Mouse (Mus musculus): ENCODE data around the gene Shc4.
A peak's percentile ranks its signal among the peaks of the same experiment; 100 is the strongest.

The Shc4 gene

DNA sequence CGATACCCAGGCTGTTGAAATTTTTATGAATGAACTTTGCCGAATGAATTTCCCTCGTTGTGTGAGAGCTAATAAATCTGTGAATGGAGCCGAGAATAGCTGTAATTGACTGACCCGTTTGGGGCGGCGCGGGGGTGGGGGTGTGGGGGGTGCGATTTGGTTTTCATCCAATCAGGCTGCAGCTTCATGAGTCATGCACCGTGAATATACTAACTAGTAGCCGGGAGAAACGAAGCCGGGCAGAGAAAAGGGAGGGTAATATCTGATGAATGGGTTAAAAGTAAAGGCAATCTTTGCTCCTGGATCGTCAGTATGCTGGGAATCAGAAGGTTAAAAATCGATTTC, at the start of gene Shc4:
Gene Shc4 (minus strand): TSS at position 63 of the 345 bp plus-strand sequence.
- no peak for DNase-seq (ENCODE audit: low read depth, low spot score)

DNA sequence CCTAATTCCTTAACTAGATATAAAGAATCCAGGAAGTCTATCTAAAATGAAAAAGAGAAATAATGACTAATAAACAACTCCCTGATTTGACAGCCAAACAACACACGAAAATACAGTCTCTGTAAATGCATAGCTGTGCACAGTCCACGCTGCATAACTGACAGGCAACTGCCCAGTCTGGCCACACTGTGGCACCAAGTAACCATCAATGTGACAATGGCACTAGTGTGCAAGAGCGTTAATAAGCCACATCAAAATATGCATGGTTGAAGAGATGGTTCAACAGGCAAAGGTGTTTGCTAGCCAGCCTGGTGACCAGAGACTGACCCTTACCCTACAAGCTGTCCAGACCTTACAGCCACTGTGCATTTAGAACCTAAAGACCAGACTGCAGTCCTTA, 41.1 kb upstream of the Shc4 start:
- no peak for DNase-seq (ENCODE audit: low read depth, low spot score)

DNA sequence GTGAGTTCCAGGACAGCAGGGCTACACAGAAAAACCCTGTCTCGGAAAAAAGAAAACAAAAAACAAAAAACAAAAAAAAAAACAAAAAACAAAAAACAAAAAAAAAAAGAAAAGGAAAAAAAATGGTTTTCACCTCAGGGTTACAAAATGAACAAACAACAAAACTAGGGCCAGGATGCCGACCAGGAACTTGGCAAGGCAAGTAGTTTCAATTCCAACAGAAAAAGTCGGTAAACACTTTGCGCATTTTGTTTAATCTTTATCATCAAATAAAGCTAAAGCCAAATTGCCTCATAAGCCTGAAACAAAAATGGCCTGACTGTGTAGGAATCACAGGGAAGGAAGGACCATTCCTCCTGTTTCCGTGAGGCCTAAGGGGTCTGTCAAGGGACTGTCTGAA, 40.6 kb upstream of the Shc4 start:
- no peak for DNase-seq (ENCODE audit: low read depth, low spot score)

DNA sequence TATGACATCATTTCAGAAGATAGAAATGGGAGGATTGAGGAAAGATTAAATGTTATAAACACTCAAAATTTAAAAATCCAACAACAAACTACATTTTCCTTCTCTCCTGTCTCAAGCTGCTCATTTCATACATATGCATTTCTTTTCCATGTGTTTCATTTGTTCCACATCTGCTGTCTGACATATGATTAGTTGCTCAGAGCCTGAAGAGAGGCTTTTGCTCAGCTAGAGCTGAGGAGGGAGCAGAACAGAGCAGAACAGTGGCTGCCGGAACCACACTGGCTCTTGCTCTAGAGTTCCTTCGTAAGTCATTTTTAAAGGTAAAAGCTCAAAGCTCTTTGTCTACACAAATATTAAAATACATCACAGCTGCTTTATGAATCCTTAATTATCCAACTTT, 25.4 kb upstream of the Shc4 start:
- DNase-seq (ENCODE audit: low read depth, low spot score), result no peak

DNA sequence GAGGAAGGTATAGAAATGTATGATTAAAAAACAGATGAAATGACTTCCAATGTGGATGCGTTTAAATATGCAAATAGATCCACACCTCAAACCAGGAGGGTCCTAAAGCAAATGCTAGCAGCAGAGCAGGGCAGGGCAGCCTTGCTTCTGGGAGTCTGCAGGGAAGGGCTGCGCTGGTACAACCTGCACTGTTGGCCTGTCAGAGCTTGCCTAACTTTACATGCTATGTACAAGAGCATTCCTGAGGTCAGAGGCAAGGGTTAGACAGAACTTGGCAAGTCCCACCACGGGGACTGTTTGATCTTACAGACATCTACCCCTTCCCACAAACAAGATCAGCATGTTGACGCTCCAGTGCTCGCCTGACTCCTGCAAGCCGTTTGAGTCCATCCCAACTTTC, 15.4 kb upstream of the Shc4 start:
- DNase-seq (ENCODE audit: low read depth, low spot score), result no peak

DNA sequence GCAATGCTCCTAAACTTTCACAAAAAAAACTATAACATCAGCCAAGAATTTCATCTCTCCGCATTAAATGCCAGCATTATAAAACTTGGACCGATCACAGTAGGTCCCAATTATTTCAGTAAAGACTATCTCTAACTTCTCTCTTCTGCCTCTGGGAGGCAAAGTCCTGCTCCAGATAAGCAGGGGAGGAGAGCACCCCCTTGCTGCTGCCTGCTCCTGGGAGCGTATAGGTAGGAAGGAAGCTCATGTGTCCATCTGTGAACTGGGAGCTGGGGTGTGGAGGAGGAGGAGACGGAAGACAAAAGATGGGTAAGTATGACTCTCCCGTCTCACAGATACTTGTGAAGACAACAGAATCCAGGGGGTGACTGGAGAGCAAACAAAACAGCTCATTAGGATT, 14.8 kb upstream of the Shc4 start:
- DNase-seq (ENCODE audit: low read depth, low spot score), result no peak

DNA sequence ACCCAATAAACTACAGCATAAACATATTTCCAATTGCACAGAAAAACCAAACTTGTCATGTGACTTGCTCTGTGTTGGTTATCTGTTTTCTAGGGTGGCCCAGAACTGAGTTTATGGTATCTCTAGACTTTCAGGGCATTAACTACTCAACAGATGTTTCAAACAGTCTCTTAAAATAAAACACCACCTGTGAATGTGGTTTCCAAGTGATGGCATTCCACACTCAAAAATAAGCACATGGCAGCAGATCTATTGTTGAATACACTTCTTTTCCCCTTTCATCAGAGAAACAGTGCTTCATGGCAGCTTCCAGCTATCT, 12.0 kb upstream of the Shc4 start:
- DNase-seq (ENCODE audit: low read depth, low spot score), result no peak

DNA sequence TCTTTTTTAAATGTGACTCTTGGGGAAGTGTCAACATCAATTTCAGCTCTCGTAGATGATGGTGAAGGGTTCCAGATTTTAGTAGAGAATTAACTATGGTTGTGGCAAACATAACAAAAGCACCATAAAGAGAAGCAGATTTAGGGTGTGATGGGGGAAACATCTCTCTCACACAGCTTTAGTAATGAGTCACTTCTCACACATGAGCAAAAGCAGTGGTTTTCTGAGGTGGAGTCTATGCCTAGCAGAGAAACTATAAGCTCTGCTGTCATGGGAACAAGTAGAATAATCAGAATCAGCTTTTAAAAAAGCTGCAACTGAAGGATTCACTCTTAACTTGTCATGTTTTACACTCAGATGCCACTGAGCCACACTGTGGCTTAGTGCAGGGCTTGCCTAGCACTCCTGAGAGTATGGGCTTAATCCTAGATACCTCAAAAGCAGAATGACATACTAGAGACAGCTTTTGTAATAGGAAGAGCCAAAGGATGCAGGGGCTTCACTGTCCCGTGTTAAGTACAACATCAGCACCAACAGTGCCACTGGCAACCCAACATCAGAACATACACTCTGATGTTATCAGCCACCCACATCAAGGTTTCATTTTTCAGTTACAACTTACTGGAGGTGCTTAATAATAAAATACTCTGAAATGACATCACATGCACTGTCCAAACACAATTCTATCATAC, 11.5 kb upstream of the Shc4 start:
- no peak for DNase-seq (ENCODE audit: low read depth, low spot score)

DNA sequence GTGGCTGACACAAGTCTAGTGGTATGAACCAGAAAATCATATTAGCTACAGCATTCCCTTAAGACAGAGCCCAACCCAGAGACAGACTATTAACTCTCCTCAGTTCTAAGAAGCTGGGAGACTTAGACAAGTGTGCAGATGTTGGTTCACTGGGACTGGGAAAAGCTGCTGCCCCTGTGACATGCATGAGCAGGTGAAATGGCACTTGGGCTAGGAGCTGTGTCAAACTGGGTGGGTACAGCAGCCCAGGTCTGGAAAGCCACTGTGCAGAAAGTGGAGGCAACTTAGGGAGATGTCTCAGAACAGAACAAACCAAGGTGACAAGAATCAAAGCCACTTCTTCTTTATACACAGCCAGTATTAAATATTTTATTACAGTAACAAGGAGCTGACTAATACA, 10.8 kb upstream of the Shc4 start:
- no peak for DNase-seq (ENCODE audit: low read depth, low spot score)

DNA sequence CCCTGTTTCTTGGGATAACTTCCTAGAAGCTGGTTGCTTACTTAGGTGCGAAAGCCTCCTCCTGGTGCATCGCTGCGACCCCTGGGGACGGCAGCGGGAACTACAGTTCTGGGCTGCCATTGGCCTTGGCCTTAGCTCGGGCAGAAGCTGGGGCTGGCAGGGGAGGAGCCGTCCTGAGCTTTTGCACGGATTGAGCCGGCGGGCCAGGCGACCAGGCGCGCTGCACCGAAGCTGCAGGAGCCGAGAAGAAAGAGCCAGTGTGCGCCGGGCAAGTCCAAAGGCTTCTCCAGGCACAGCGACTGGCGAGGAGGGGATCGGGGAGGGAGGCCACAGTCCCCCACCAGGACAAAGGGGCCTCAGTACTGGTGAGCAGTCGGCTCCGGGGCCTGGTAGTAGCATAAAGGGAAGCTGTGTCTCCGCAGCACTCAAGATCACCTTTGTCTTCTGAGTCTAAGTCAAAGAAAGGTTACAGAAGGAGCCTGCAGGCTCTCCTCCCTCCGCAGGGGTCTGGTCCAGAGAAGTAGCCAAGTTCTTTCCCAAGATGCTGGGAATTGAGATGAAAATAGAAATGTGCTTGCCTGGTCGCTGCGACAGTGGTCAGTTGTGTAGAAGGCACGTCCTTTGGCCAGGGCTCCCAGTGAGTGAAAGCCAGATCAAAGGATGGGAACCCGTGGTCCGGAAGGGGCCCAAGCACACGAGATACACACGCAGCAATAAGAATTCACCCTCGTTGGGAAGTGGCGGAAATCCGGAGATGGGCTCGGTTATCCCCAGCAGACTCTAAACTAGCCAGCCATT, 8.0 kb upstream of the Shc4 start:
- DNase-seq (ENCODE audit: low read depth, low spot score), result peak; percentile 87

DNA sequence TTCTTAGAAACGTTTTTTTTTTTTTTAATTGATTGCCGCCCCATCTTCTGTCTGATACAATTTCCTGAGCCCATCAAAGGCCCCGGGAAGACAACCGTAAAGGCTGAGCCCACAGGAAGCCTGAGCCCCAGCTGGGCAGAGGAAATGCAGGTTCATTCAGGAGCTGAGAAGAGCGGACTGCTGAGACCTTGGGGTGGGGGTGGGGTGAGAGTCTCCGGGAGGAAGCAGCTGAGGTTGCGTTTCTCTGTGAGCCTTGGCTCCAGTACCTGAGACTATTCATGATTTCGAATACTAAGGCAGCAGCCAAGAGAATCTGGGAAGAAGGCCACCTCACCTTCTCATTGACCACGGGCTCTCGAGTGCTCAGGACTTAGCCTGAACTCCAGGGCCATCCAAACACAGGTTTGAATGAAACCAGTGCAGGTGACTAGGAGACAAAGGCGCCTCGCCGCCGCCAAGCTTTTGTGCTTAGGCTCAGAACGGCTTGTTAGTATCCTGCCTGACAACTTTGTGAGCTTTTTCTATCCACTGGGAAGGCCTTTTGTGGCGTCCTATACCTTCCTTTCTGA, 682 bp upstream of the Shc4 start:
- DNase-seq (ENCODE audit: low read depth, low spot score), result no peak

DNA sequence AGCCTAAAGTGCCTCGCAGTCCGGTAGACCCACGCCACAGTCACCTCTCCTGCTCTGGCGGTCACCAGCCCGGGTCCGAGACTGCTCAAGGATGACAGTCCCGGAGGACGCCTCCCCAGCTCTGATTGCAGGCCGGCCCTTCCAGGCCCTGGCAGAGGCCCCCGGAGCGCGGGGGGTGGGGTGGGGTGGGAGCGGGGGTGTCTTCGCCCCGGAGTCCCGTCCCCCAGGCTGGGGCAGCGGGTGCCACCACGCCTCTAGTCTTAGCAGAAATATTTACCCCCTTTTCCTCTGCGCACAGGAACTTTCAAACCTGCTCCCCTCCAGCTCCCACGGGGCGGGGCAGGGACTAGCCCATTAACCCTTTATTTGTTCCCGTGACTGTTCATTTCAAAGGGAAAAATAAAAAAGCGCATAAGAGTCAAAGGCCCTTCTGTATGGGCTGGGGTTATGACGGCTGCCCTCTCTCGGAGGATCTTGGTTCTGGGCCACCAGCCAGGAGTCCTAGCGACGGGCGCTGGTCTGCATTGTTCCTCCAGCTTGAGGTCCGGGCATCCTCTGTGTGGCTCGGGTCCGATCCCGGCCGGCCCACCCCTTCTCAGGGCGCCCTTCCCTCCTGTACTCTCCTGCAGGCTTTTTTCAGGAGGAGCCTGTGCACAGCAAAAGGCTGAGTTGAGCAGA, 401 bp downstream of the Shc4 start:
- no peak for DNase-seq (ENCODE audit: low read depth, low spot score)

DNA sequence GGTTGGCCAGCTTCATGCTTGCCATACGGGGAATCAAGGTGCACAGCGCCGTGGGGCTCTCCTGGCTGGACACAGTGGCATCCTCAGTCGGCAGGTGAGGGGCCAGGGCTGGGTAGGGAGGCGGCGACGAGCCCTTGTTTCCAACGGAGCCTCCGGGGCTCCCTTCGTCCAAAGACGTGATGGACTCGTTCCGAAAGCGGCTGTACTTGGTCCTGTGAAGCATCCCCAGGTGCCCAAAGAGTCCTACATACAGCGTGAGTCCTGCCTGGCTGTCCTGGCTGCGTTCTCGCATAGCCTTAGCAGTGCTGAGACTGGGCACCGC, 901 bp downstream of the Shc4 start:
- DNase-seq (ENCODE audit: low read depth, low spot score), result no peak

DNA sequence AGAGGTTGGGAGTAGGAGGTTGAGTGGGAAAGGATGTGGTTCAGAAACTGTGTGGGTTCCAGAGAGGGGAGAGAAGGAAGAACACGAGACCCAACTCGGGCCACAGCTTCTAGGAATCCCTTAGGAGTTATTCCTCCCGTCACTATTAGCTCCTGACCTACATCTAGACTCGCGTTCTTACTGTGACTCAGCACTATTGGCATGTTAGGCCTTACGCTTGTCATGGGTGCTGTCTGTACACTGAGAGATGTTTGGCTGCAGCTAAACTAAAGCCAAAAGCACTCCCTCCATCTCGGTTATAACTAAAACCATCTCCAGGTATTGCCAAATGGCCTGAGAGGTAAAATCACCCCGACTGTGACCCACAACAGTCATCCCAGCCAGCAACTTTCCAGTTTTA, 7.3 kb downstream of the Shc4 start:
- DNase-seq (ENCODE audit: low read depth, low spot score), result no peak

DNA sequence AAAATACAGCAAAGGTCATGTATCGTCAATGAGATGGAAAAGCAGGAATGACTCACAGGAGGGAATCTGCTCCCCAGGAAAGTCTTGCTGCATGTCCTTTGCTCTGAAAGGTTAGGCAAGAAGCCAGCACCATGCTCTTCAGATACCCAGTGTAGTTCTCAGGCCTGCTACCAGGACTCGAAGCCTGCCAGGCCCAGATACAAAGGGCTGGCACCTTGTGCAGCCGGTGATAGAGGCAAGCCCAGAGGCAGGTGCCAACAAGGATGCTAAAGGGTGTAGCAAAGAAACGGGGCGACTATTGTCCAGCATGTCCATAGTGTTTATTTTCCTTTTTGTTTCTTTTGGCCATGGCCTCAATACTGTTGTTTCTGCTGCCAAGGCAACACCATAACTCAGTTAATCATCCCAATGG, 17.4 kb downstream of the Shc4 start:
- no peak for DNase-seq (ENCODE audit: low read depth, low spot score)

DNA sequence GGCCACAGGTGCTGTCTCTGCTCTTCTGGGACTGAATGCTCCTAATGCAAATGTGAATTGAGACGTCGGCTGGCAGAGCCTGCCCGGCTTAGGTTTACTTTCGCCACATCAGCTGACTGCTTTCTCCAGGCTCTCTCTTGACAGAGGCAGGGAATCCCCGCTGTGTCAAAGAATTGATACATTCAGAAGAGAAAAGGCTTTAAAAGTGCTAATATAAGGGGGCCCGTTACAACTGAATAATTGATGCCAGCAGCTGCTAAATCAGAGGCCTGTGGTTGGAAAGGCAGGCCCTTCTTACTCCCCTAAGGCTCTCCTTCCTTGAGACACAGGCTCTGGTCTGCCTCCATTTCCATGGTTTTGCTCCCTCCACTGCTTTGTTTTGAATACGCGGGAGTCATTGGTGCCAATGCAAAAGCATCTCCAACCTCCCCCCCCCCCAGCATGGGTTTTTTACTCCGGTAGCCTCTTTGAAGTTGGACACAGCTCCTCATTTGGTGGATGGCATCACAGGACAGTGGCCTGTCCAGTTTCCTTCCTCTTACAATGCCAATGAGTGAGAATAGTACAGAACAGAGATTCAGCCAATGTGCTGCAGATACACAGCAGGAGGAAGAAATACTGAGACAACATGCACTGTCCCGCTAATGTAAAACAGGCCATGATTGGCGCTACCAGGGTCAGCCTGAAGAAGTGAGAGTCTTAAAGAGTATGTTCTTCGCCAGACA, 18.9 kb downstream of the Shc4 start:
- DNase-seq (ENCODE audit: low read depth, low spot score), result no peak

DNA sequence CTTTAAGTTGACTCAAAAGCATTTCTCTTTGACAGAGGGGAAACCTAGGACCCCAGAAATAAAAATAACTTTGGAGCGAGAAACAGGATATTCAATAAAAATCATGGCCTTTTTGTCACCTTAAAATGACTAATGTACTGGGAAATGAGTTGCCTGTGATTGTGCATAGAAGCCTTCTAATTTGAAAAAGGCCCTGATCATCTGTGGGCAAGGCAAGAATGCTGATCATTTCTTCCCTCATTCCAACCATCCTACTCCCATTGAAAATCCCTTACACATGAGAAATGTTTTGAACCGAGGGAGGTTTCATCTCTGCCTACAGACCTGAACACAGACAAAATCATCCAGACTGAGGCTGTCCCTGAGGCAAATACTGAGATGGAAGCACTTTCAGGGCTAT, 21.1 kb downstream of the Shc4 start:
- no peak for DNase-seq (ENCODE audit: low read depth, low spot score)

DNA sequence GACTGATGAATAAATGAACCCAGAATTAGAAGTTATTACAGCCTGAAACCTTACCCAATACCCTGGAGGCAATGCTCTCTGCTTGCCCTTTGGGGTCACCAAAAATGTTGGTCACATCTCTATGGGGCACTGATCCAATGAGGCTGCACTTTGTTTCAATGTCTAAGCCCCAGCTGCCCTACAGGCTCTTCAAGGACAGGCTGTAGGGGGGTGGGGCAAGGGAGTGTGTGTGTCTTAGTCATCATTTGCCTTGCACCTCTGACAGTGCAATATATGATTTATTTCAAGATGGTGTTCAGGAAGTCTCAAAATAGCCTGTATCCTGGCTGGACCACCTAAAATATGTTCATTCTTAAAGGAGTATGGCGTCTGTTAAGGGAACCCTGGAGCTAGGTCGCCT, 22.3 kb downstream of the Shc4 start:
- no peak for DNase-seq (ENCODE audit: low read depth, low spot score)

DNA sequence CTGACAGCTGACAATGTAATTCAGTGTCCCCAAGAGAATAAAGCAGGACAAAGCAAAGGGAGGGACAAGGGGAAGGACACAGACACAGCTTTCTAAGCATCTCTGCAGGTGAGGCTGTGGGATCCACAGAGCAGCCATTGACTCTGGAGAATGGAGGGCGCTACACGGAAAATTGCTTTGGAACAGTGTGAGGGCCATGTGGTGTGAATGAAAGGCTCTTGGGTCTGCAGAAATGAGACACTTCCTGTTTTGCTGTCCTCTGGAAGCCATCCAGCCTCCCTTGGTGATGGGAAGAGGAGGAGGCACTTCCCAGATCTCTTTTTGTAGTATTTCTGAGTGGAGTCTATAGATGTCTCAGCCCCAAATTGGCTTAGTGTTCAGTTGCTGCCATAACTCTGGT, 27.7 kb downstream of the Shc4 start:
- DNase-seq (ENCODE audit: low read depth, low spot score), result no peak

DNA sequence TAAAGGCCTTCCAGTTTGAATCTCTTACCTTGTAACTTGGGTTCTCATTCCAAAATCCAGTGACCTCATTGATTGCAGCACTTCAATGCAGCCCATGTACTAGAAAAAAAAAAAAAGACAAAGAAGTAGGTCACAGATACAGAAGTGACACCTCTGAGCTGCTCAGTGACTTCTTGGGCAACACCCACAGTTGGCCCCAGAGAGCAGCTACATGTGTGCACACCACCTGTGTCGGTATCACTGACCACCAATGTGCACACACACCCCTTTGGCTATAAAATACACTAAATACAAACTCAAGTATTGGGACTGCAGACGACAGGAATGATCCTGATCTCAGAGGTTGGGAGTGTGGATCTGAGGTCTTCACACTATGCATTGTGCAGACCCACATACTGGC, 29.1 kb downstream of the Shc4 start:
- no peak for DNase-seq (ENCODE audit: low read depth, low spot score)

DNA sequence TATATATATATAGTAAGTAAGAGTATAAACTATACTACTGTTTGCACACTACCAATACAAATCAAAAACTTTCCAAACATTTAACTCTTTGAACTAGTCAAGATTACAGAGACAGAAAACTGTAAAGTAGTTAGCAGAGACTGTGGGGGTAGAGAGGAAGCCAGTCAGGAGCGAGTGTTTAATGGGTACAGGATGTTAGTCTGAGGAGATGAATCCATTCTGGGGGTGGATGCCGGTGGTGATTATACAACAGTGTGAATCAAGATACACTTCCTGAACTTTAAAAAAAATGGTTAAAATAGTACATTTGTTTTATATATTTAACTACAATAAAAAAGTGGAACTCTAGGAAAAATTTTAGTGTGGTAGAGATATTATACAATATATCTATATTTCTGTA, 31.9 kb downstream of the Shc4 start:
- DNase-seq (ENCODE audit: low read depth, low spot score), result no peak

DNA sequence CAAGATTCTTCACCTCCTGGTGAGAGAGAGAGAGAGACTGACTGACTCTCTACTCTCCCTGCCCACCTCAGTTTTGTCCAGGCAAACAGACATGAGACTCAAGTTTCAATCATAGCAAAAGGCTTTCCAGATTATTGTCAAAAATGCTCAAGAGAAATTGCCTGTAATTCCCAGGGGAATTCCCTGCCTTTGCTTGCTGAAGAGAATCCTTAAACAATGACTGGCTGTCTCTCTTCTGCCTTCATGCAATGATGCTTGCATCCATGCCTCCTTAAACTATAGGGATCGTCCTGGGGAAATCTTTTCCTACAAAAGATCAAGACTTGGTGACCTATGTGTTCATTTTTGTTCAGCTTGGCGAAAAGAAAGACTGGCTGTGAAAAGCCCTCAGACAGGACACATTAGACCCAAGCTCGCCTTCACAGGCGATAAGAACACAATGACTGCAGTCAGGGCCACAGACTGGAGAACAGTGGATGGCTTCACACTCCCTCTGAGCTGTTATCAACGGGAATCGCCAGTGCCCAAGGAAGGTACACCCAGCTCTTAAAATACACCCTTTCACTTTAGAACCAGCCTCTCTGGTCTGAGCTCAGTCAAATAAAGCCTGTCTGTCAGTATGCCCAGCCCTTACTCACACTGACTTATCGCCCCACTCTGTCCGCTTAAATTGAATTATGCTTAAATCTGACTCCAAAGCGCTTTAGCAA, 38.4 kb downstream of the Shc4 start:
- DNase-seq (ENCODE audit: low read depth, low spot score), result no peak
